Mouse (Mus musculus) lung, adult 10 weeks (tissue): Measurements from ENCODE around the gene Olfr1289. TPM values are rescaled to one million over a fixed set of nuclear protein-coding genes. Genes with fewer than 3 reads are reported as not detected.

Experiments used
- polyA plus RNA-seq: library from polyadenylated mRNA; stranded (reverse); fragments of 350-450 nt; fragmentation: Illumina TruSeq; extraction: RNeasy Lipid Tissue Mini Kit (QIAGEN cat#74804); gene quantifications from one replicate; pipeline ENCODE4 v1.2.3, GENCODE M21; 2014; ENCODE audit warnings: low read depth, low replicate concordance; ENCODE audit not compliant: insufficient read depth

Olfr1289 gene
- polyA plus RNA-seq = not detected

DNA sequence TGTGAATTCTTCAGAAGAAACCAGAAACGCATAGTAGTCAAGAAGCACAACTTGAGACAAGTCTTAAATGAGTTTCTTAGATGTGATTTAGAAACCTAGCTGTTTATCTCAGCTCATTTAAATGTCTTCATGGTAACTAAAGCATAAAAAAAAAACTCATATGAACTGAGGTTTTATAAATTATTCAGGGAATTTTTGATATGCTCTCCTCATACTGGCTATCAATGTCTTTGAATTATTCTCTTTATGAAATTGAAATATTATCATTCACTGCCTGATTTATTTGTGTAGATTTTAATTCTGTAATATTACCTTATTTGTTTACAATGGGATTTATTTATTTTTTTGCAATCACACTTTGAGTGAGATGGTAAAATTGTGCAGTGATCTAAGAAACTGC lies at the start of gene Olfr1289:
Olfr1289 (plus strand) TSS at position 301 of the 400 bp plus-strand sequence.

DNA sequence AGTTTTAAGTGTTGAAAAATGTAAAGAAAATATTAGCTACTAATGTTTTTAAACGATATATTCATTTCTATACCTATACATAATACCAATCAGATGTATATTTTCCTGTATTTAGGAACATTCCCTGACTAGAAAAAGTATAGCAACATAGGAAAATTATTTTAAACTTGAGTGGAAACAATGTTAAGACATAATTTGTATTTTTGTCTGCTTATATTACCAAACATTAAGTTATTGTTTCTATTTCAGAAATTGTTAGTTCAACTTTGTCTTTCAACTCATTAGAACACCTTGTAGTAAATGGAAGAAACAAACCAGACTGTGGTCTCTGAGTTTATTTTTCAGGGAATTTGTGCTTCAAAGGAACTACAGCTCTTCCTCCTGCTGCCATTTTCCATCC lies 31.8 kb upstream of the Olfr1289 start, which contains the start of gene Olfr1287:
Olfr1287 (plus strand) TSS at position 301 of the 400 bp plus-strand sequence.

DNA sequence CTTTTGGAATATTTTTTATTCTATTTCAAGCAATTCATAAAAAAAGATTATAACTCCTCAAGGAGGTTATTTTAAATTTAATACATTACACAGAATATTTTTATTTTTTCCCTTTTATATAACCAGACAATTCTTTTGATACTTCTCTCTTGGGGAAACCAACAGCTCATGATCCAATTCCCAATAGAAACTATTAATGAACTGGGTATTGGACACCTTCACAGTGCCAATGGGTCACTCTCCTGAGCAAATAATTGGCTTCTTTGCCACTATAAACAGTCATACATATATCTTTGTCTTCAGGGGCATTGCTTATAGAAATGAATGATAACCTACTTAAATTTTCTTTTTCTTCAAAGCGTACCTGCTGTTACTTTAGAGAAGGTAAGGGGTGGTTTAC lies 6.8 kb upstream of the Olfr1289 start, which contains the start of gene Olfr1288:
Olfr1288 (plus strand) TSS at position 301 of the 400 bp plus-strand sequence.

DNA sequence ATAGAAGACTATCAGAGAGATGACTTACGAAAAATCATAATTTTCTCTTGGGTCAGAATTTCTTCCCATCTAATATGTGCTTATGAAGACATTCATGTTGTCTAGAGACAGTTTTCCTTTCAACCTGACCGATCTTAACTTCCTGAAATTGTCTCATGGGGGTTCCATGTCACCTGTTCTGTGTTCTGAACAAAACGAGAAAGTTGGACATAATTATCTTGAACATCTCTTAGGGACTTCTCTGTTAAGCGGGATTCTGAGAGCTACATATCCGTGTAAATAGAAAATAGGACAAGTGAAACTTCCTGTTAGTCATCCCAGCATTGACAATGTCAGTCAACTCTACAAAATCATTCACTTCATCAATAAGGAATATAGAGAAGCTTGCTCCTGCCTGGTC lies 13.1 kb downstream of the Olfr1289 start, which contains the start of gene Olfr1290:
Olfr1290 (minus strand) TSS at position 101 of the 400 bp plus-strand sequence.

DNA sequence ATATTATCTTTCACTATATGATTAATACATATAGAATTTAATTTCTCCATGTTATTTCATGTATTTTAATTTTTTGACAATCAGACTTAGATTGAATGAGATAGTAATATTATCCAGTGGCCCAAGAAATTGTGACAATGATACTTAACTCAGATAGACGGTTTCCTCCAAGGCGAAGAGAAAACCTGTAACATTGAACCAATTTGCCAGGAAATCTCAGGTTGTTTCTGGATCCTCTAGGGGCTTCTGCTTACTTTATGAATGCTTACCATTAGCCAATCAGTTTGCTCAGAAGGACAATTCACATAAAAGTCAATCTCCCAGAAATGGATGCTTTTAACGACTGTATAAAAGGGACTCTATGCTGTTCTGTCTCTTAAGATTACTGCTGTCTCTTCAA lies 16.3 kb downstream of the Olfr1289 start, which contains the start of gene Olfr1291-ps1:
Olfr1291-ps1 (plus strand) TSS at position 301 of the 400 bp plus-strand sequence.

DNA sequence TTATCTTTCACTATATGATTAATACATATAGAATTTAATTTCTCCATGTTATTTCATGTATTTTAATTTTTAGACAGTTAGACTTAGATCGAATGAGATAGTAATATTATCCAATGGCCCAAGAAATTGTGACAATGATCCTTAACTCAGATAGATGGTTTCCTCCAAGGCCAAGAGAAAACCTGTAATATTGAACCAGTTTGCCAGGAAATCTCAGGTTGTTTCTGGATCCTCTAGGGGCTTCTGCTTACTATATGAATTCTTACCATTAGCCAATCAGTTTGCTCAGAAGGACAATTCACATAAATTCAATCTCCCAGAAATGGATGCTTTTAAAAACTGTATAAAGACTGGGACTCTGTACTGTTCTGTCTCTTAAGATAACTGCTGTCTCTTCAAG lies 44.3 kb downstream of the Olfr1289 start, which contains the start of gene Olfr1293-ps:
Olfr1293-ps (plus strand) TSS at position 301 of the 400 bp plus-strand sequence.

Other genes starting within 250 kb of the Olfr1289 start
- gene Olfr1275, start 245.5 kb upstream of the Olfr1289 start, polyA plus RNA-seq = not detected
- gene Olfr1276, start 226.3 kb upstream of the Olfr1289 start, polyA plus RNA-seq = not detected
- not detected for gene Olfr1277, start 206.7 kb upstream of the Olfr1289 start, polyA plus RNA-seq
- gene Olfr1278, start 190.7 kb upstream of the Olfr1289 start, polyA plus RNA-seq = not detected
- gene Olfr1279, start 180.2 kb upstream of the Olfr1289 start, polyA plus RNA-seq = not detected
- gene Olfr1280, start 166.8 kb upstream of the Olfr1289 start, polyA plus RNA-seq = not detected
- gene Olfr1281, start 154.3 kb upstream of the Olfr1289 start, polyA plus RNA-seq = not detected
- not detected for gene Olfr1282, start 144.7 kb upstream of the Olfr1289 start, polyA plus RNA-seq
- not detected for gene Olfr1283, start 114.0 kb upstream of the Olfr1289 start, polyA plus RNA-seq
- gene Olfr1284, start 105.3 kb upstream of the Olfr1289 start, polyA plus RNA-seq = not detected
- not detected for gene Olfr1286, start 57.7 kb upstream of the Olfr1289 start, polyA plus RNA-seq
- gene Olfr1287, start 31.7 kb upstream of the Olfr1289 start, polyA plus RNA-seq = not detected
- gene Olfr1288, start 6.7 kb upstream of the Olfr1289 start, polyA plus RNA-seq = not detected
- not detected for gene Olfr1290, start 13.0 kb downstream of the Olfr1289 start, polyA plus RNA-seq
- gene Olfr1291-ps1, start 16.4 kb downstream of the Olfr1289 start, polyA plus RNA-seq = not detected
- not detected for gene Olfr1293-ps, start 44.4 kb downstream of the Olfr1289 start, polyA plus RNA-seq
- not detected for gene Olfr1294, start 59.5 kb downstream of the Olfr1289 start, polyA plus RNA-seq
- not detected for gene Olfr1295, start 88.9 kb downstream of the Olfr1289 start, polyA plus RNA-seq
- gene Olfr1297, start 145.7 kb downstream of the Olfr1289 start, polyA plus RNA-seq = not detected
- not detected for gene Olfr1298, start 168.4 kb downstream of the Olfr1289 start, polyA plus RNA-seq
- gene Olfr1299, start 180.6 kb downstream of the Olfr1289 start, polyA plus RNA-seq = not detected